Mouse (Mus musculus): ENCODE results near the gene Tbc1d22a.

- TF ChIP-seq CTCF (IDR thresholded peaks at IDR 0.05; ENCODE audit: low read depth, low read length) (no peak), POLR2A (IDR thresholded peaks at IDR 0.05; ENCODE audit: borderline replicate concordance, low read depth, low read length) (no peak)
Observed at GRCm38 (mm10) chr15:86226221-86226620, 12.0 kb downstream of the Tbc1d22a start.

Data from bone marrow macrophage, adult 2 months (primary cell).